Mouse (Mus musculus): Measurements from ENCODE around the gene Obscn. TPM values are rescaled to one million over a fixed set of nuclear protein-coding genes. Genes with fewer than 3 reads are reported as not detected.

The Obscn gene
- polyA plus RNA-seq, 1 experiment from 2014 or later, result 1.2 TPM

GRCm38 (mm10) chr11:59155900-59156299, 19.7 kb upstream of the Obscn start:
- no peak overlapping the region for H3K9ac ChIP-seq (ENCODE audit: low read depth, low read length)
- H3K4me3 ChIP-seq (ENCODE audit: low read depth, low read length), result no peak overlapping the region
- no peaks in the 10 kb centered on the region for H3K4me1 ChIP-seq (replicated peaks; ENCODE audit: control insufficient read depth, insufficient read depth, low read length)
- no peak overlapping the region for H3K27ac ChIP-seq (ENCODE audit: low read depth, low read length)
- DNase-seq (ENCODE audit: low spot score) (no peak), ATAC-seq (replicated peaks; ENCODE audit: low FRiP score) (no peak)
- peaks cover 18% of the 10 kb centered on the region for H3K36me3 ChIP-seq (ENCODE audit: control insufficient read depth, insufficient read depth, low read length)
- no peaks in the 10 kb centered on the region for H3K9me3 ChIP-seq (ENCODE audit: control insufficient read depth, low read length)
- no peak overlapping the region for H3K4me2 ChIP-seq
- 91% methylated on average over 5 of the region's 5 CpGs for WGBS
- H3K27me3 ChIP-seq (replicated peaks; ENCODE audit: control insufficient read depth, insufficient read depth, low read length), result no peaks in the 10 kb centered on the region

DNA sequence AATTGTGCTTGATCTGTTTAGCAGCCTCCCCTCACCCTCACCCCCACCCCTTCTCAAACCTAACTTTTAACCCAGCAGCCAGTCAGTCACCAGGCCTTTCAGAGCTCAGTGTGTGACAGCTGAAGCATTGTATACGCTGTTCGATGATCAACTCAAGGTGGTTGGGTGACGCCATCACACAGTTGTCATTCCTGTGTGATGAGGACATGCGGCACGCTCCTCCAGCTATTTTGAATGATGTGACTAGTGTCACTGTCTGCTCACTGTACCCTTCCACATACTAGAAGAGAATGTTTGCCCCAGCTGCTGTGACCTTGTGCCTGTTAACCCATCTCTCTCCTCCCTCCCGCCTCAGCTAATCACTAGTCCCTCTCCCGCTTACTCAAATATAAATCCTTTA, 18.0 kb upstream of the Obscn start:
- DNase-seq (ENCODE audit: low spot score), result no peak
- H3K9ac ChIP-seq (ENCODE audit: low read depth, low read length), result no peak overlapping the region
- 79% methylated on average over 7 of the region's 7 CpGs for WGBS

DNA sequence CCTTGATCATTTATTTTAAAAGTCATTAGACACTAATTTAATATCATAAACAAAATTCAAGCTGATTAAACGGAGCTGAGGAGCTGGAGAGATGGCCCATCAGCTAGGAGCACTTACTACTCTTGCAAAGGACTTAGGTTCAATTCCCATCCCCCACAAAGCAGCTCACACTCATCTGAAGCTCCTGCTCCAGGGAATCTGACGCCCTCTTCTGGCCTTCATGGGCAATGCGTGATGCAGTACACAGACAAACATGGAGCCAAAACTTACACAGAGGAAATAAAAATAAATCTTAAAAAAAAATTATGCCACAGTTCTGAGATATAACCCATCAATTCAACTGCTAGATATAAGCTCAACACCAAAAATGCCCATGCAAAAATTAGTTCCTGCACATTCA, 15.5 kb upstream of the Obscn start:
- Histone ChIP-seq H3K36me3 (ENCODE audit: control insufficient read depth, insufficient read depth, low read length) (peaks cover 5% of the 10 kb centered on the region; the same call in 1 of the 2 replicates), H3K4me1 (replicated peaks; ENCODE audit: control insufficient read depth, insufficient read depth, low read length) (no peaks in the 10 kb centered on the region), H3K4me3 (ENCODE audit: low read depth, low read length) (no peak overlapping the region), H3K9ac (ENCODE audit: low read depth, low read length) (no peak overlapping the region), H3K9me3 (ENCODE audit: control insufficient read depth, low read length) (no peaks in the 10 kb centered on the region), H3K27me3 (replicated peaks; ENCODE audit: control insufficient read depth, insufficient read depth, low read length) (no peaks in the 10 kb centered on the region; the same call in 1 of the 2 replicates), H3K27ac (ENCODE audit: low read depth, low read length) (no peak overlapping the region), H3K4me2 (no peak overlapping the region)
- WGBS, result 28% methylated on average over 3 of the region's 3 CpGs
- ATAC-seq (replicated peaks; ENCODE audit: low FRiP score) (no peak), DNase-seq (ENCODE audit: low spot score) (no peak)

More for the DNA sequence above, 18.0 kb upstream of the Obscn start:
- Histone ChIP-seq H3K4me2 (no peak overlapping the region), H3K4me1 (replicated peaks; ENCODE audit: control insufficient read depth, insufficient read depth, low read length) (no peaks in the 10 kb centered on the region), H3K4me3 (ENCODE audit: low read depth, low read length) (no peak overlapping the region), H3K36me3 (ENCODE audit: control insufficient read depth, insufficient read depth, low read length) (peaks cover 18% of the 10 kb centered on the region), H3K27me3 (replicated peaks; ENCODE audit: control insufficient read depth, insufficient read depth, low read length) (no peaks in the 10 kb centered on the region; the same call in 1 of the 2 replicates), H3K9me3 (ENCODE audit: control insufficient read depth, low read length) (no peaks in the 10 kb centered on the region), H3K27ac (ENCODE audit: low read depth, low read length) (no peak overlapping the region)
- no peak for ATAC-seq (replicated peaks; ENCODE audit: low FRiP score)

GRCm38 (mm10) chr11:59149302-59149701, 13.1 kb upstream of the Obscn start:
- DNase-seq (ENCODE audit: low spot score) (no peak), ATAC-seq (replicated peaks; ENCODE audit: low FRiP score) (no peak)
- H3K36me3 ChIP-seq (ENCODE audit: control insufficient read depth, insufficient read depth, low read length), result no peaks in the 10 kb centered on the region
- WGBS, result 67% methylated on average over 3 of the region's 3 CpGs
- no peak overlapping the region for H3K4me2 ChIP-seq
- H3K9ac ChIP-seq (ENCODE audit: low read depth, low read length), result no peak overlapping the region
- no peak overlapping the region for H3K27ac ChIP-seq (ENCODE audit: low read depth, low read length)
- no peaks in the 10 kb centered on the region; the same call in 1 of the 2 replicates for H3K27me3 ChIP-seq (replicated peaks; ENCODE audit: control insufficient read depth, insufficient read depth, low read length)
- H3K4me3 ChIP-seq (ENCODE audit: low read depth, low read length), result no peak overlapping the region
- H3K4me1 ChIP-seq (replicated peaks; ENCODE audit: control insufficient read depth, insufficient read depth, low read length), result no peaks in the 10 kb centered on the region
- no peaks in the 10 kb centered on the region for H3K9me3 ChIP-seq (ENCODE audit: control insufficient read depth, low read length)

- Histone ChIP-seq H3K4me2 (no peak overlapping the region), H3K9me3 (ENCODE audit: control insufficient read depth, low read length) (no peaks in the 10 kb centered on the region), H3K36me3 (ENCODE audit: control insufficient read depth, insufficient read depth, low read length) (no peaks in the 10 kb centered on the region), H3K27ac (ENCODE audit: low read depth, low read length) (no peak overlapping the region), H3K27me3 (replicated peaks; ENCODE audit: control insufficient read depth, insufficient read depth, low read length) (peaks cover 11% of the 10 kb centered on the region), H3K4me3 (ENCODE audit: low read depth, low read length) (no peak overlapping the region), H3K9ac (ENCODE audit: low read depth, low read length) (no peak overlapping the region), H3K4me1 (replicated peaks; ENCODE audit: control insufficient read depth, insufficient read depth, low read length) (no peaks in the 10 kb centered on the region; the same call in 1 of the 2 replicates)
- WGBS, result 78% methylated on average over 5 of the region's 5 CpGs
- DNase-seq (ENCODE audit: low spot score), result no peak
- no peak for ATAC-seq (replicated peaks; ENCODE audit: low FRiP score)
Measured at GRCm38 (mm10) chr11:59142962-59143361, 6.8 kb upstream of the Obscn start.

- ATAC-seq (replicated peaks; ENCODE audit: low FRiP score), result peak; percentile 73
- no peaks in the 10 kb centered on the region for H3K9me3 ChIP-seq (ENCODE audit: control insufficient read depth, low read length)
- peak overlapping the region; percentile 18; the same call in 1 of the 2 replicates for H3K4me3 ChIP-seq (ENCODE audit: low read depth, low read length)
- peak overlapping the region; percentile 56 for H3K4me2 ChIP-seq
- H3K36me3 ChIP-seq (ENCODE audit: control insufficient read depth, insufficient read depth, low read length), result no peaks in the 10 kb centered on the region
- 9% methylated on average over 14 of the region's 14 CpGs for WGBS
- H3K27ac ChIP-seq (ENCODE audit: low read depth, low read length), result no peak overlapping the region
- no peaks in the 10 kb centered on the region; the same call in 1 of the 2 replicates for H3K4me1 ChIP-seq (replicated peaks; ENCODE audit: control insufficient read depth, insufficient read depth, low read length)
- peak; percentile 57 for DNase-seq (ENCODE audit: low spot score)
- no peak overlapping the region for H3K9ac ChIP-seq (ENCODE audit: low read depth, low read length)
- peaks cover 22% of the 10 kb centered on the region for H3K27me3 ChIP-seq (replicated peaks; ENCODE audit: control insufficient read depth, insufficient read depth, low read length)
Measured at GRCm38 (mm10) chr11:59141772-59142370, 5.7 kb upstream of the Obscn start.

DNA sequence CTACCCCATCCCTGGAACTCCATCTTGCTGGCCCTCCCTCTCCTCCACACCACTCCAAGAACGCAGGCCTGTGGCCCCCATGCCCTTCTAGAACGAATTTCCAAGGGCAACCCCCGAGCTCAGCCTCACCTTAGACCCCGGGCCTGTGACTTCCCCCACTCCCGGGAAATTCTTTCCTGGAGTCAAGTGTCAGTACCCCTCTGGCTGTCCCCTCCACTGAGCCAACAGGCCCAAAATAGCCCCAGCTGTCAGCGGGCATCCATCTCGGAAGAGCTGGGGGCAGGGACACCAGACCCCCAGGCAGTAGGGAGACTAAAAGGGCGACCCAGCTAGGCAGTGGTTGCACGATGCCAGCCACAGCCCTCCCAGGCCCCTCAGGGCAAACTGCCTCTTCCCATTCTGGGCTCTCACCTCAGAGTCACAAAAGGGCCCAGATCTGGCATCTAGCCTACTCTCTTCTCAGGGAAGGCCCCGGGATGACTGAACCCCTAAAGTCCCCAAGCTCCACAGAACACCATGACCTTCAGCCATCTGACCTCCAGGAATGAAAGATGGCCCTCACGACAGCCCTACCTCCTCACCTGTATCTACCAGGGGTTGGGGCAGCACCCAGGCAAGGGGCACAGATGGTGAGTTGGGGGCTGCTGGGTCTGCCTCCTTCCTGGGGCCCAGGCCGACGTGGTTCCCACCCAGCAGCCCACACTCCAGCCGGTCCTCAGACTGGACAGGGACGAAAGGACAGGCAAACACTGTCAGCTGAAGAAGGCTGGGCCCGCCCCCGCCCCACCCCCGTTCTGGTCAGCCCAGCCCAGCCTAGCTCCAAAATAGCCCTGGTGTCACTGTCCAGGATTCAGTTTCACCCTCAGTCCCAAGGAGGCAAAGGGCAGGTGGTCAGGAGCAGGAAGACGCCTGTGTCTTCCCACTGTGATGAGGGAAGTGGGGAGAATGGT, 2.6 kb upstream of the Obscn start:
- H3K4me2 ChIP-seq, result no peak overlapping the region
- no peak overlapping the region for H3K27ac ChIP-seq (ENCODE audit: low read depth, low read length)
- ATAC-seq (replicated peaks; ENCODE audit: low FRiP score), result no peak
- no peaks in the 10 kb centered on the region for H3K9me3 ChIP-seq (ENCODE audit: control insufficient read depth, low read length)
- H3K36me3 ChIP-seq (ENCODE audit: control insufficient read depth, insufficient read depth, low read length), result no peaks in the 10 kb centered on the region
- 60% methylated on average over 19 of the region's 19 CpGs for WGBS
- peaks cover 52% of the 10 kb centered on the region for H3K27me3 ChIP-seq (replicated peaks; ENCODE audit: control insufficient read depth, insufficient read depth, low read length)
- H3K4me1 ChIP-seq (replicated peaks; ENCODE audit: control insufficient read depth, insufficient read depth, low read length), result peaks cover 3% of the 10 kb centered on the region
- DNase-seq (ENCODE audit: low spot score), result no peak
- H3K9ac ChIP-seq (ENCODE audit: low read depth, low read length), result no peak overlapping the region
- no peak overlapping the region for H3K4me3 ChIP-seq (ENCODE audit: low read depth, low read length)

DNA sequence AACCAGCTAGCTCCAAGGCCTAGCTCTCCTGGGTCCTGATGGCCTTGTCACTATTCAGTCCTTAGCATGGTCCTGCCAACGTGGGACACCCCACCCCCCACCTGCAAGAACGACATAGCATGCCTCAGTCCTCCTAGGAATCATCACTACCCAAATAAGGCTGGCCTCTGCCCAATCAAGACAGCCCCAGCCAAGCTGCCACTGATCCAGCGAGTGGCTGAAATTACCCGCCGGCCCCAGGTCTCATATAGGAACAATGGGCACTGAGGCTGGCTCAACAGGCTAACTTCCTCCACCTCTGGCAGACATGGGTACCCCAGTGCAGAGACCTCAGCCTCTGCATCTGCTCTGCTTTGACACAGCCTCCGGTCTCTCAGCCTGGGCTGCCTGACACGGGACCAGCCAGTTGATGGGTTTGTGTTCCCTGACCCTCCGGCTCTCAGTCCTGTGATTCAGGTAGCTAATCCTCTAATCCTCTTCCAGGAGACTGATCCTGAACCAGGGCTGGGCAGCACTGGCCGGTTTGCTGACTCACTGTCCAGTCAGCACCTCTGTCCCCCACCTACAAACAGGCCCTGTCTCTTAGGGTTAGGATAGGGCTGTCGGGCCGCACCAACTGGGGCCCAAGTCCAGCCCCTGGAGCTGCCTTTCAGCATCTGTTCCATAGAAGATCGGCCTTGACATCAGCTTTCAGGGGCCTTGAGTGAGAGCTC, 948 bp upstream of the Obscn start:
- WGBS, result 66% methylated on average over 12 of the region's 12 CpGs
- ATAC-seq (replicated peaks; ENCODE audit: low FRiP score) (no peak), DNase-seq (ENCODE audit: low spot score) (no peak)
- H3K36me3 ChIP-seq (ENCODE audit: control insufficient read depth, insufficient read depth, low read length), result no peaks in the 10 kb centered on the region
- H3K4me2 ChIP-seq, result no peak overlapping the region
- no peak overlapping the region for H3K4me3 ChIP-seq (ENCODE audit: low read depth, low read length)
- peaks cover 3% of the 10 kb centered on the region for H3K4me1 ChIP-seq (replicated peaks; ENCODE audit: control insufficient read depth, insufficient read depth, low read length)
- no peak overlapping the region for H3K27ac ChIP-seq (ENCODE audit: low read depth, low read length)
- peaks cover 69% of the 10 kb centered on the region for H3K27me3 ChIP-seq (replicated peaks; ENCODE audit: control insufficient read depth, insufficient read depth, low read length)
- H3K9ac ChIP-seq (ENCODE audit: low read depth, low read length), result no peak overlapping the region
- no peaks in the 10 kb centered on the region for H3K9me3 ChIP-seq (ENCODE audit: control insufficient read depth, low read length)
